Mouse (Mus musculus): ENCODE data around the gene Pxdc1. TPM values are rescaled to one million over a fixed set of nuclear protein-coding genes. Genes with fewer than 3 reads are reported as not detected.

The Pxdc1 gene
- polyA plus RNA-seq, 1 experiment, result not detected

DNA sequence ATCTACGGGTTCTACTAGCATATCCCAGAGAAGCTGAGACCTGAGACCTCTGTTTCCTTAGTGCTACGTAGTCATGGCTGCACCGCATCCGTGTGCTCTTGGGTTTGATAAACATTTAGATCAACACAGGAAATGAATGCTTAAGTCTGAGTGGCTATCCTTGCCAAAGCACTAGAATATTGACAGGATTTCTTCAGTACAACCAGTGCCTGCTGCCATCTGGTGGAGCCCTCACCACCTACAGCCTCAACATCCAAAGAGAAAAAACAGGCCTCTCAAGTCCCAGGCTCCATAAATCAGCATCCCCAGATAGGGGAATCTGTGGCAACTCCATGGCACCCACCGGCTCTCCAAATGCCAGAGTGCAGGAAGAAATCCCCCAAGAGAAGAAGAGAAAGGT lies 17.3 kb downstream of the Pxdc1 start:
- TF ChIP-seq GATA1 (IDR thresholded peaks at IDR 0.05; ENCODE audit: low read length), result no peak

DNA sequence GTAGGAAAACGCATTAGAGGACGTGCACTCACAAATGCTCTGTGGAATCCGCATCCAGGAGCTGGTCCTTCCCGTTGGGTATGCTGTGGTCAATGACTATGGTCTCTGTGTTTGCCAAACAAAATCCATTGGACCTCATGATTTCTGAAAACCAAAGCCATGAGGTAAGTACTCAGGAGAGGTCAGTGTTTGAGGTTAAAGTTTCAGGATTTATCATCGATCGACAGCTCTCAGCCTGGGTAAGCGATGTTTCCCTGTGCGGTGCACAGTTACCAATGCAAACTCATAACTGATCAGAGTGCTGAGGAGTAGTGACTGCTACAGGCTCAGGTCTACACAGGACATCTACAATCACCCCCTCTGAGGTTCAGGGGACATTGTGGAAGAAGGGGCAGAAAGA lies 23.0 kb downstream of the Pxdc1 start:
- TF ChIP-seq GATA1 (IDR thresholded peaks at IDR 0.05; ENCODE audit: low read length), result no peak

DNA sequence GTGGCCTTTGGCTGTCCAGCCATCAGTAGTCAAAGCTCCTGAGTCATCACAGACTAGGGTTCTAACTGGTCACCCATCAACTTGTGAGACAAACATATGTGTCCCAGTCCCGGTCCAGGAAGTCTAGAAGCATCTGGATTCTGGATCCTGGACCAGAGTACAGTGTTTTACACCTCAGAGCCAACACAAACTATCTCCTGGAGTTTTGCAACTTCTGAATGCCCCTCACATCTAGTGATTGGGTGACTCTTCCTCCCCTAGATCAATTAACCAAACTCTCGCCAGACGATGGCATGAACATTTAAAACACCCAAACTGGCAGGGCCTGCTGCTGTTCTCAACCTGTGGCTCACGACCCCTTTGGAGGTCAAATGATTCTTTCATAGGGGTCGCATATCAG lies 23.5 kb downstream of the Pxdc1 start:
- no peak for TF ChIP-seq GATA1 (IDR thresholded peaks at IDR 0.05; ENCODE audit: low read length)

DNA sequence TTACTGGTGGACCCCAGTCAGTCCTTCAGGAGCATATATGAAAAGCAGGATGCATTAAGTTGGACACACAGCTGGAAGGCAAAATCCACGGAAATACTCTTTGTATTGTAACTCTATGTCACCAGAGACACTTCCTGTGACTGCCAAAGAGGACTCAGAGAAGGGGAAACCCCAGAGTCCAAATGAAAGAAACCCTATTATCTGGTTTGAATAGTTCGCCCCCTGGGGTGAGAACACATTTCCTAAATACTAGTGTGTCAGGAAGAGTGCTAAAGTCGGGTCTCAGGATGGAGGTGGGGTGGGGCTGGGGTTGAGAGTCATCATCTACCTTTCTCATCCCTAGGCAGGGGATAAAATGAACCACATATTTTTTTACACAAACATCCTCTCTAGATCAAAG lies 25.8 kb downstream of the Pxdc1 start:
- no peak for TF ChIP-seq GATA1 (IDR thresholded peaks at IDR 0.05; ENCODE audit: low read length)

DNA sequence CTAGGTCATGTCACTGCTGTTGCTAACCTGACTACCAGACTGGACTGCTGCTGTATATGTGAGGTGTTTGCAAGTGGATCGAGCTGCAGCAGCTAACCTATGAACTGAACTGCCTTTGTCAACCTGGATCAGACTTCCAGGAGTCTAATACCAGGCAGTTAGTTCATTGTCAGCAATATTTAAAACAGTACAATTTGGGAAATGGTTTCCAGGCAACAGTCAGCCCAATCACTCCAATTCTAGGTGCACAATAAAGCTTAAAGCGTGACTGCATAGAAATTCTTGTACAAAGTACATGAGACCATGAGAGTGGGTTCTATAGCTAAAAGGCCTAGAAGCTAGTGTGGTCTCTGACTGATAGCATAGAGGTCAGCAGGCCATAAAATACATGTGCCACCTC lies 28.9 kb downstream of the Pxdc1 start:
- TF ChIP-seq GATA1 (IDR thresholded peaks at IDR 0.05; ENCODE audit: low read length), result no peak

DNA sequence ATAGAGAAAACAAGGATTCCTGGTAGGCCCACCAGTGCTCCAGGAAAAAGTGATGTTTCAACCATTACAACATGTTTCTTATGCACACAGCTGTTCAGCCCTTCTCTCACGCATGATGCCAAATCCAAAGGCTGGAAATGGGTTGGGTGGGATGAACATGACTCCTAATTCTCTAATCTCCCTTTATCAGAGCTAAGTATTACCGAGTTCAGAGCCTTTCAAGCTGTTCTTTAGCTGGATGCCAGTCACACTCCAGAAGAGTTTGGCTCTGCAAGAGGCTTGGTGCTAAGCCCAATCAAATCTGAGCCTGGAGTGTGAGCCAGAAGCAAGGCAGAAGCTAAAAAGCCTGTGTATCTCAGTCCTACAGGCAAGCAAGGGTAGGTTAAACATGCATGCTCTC lies 40.9 kb downstream of the Pxdc1 start:
- TF ChIP-seq GATA1 (IDR thresholded peaks at IDR 0.05; ENCODE audit: low read length), result no peak

DNA sequence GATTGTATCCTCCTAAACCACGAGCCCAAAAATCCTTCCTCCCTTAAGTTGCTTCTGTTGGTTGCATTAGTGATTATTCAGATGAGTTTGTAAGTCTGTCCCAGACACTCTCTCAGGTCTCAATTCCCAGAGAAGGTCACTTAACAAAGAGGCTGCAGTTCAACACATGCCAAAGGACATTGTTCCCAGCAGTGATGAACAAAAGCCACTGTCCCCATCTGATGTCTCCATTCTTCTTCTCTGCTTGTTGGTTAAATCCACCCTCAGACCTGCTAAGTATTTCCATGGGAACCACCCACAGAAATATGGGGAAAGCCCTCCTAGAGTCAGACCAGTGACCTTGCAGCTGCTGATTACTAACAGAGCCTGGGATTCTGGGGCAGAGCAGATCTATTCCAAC lies 43.6 kb downstream of the Pxdc1 start:
- TF ChIP-seq GATA1 (IDR thresholded peaks at IDR 0.05; ENCODE audit: low read length), result no peak

DNA sequence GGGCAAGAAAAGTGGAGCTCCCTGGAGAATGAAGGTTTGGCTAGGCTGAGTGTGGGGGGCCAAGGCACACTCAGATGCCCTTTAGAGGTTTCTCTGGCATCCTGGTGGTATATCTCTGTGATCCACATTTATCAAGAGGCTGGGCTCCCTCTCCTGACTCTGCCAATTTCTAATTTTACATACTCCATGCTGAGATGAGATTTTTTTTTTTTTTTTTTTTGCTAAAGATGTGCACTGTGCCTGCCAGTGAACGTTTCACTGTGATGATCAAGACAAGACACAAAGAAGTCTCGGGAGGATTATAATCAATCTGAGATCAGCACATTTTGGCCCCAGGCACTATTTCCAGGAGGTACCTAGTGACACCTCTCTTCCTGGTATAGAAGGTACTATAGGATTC lies 46.2 kb downstream of the Pxdc1 start:
- TF ChIP-seq GATA1 (IDR thresholded peaks at IDR 0.05; ENCODE audit: low read length), result no peak

DNA sequence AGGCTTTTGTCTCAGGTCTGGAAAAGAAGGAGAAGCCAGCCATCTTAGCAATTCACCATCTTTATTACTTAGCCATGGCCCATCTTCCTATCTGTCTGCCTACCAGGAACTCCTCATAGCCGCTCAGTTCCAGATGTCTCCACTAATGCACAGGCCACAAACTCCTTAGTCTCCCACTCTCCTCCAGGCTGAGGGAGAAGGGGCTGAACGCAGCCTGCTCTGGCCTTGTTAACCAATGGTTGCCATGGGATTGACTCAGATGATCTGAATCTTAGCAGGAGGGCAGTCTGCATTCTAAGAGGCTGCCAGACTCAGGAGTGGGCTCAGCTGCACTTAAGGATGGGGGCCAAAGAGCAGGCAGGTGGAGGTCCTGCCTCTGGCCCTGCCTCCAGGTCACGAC lies 47.4 kb downstream of the Pxdc1 start:
- no peak for TF ChIP-seq GATA1 (IDR thresholded peaks at IDR 0.05; ENCODE audit: low read length)

DNA sequence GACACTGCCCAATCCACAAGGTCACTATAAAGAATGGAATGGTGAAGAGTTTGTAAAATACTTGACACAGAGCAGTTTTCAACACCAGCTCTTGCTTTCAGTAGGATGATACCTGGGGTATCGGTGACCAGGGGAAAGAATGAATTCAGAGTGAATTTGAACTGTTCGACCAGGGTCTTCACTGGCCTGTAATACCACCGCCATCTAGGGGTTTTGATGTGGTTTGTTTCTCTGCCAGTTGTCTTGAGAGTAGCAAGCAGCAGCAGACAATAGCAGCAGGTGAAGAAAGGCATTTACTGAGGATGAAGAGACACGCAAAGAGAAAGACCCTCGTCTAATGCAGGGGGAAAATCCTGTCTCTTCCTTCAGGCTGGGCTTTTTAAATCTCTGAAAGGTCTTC lies 48.1 kb downstream of the Pxdc1 start:
- TF ChIP-seq GATA1 (IDR thresholded peaks at IDR 0.05; ENCODE audit: low read length), result no peak

DNA sequence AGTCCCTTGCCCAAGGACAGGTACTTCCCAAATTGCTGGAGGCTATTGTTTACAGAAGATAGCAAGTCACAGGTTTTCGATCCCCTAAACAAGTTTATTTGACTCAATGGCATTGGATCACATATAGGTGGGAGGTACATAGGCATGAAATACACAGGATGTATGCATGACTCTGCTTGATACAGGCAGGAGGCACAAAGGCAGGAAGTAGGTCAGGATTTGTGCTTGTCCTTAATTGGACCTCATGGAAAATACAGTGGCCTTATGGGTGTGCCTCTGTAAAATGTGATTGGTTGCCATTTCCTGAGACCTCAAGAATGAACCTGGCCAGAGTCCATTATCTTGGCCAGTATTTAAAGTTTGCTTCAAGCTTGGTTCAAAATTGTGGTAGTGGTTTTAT lies 48.9 kb downstream of the Pxdc1 start:
- no peak for TF ChIP-seq GATA1 (IDR thresholded peaks at IDR 0.05; ENCODE audit: low read length)

DNA sequence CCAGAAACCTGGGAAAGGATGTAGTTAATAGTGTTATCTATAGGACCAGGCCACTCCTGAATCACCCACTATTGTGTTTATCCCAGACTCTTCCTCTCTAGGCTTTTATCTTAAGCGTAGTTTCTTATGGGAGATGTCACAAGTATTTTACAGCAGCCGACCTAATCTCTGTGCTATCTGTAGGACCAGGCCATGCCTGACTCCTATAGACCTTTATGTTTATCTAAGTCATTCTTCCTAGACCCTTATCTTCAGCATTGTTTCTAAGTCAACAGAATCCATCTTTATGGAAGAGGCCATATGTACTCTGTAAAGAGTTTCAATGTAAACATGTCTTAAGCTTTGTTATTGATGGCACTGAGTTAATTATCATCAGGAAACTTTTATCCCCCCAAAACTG lies 50.5 kb downstream of the Pxdc1 start:
- TF ChIP-seq GATA1 (IDR thresholded peaks at IDR 0.05; ENCODE audit: low read length), result no peak

DNA sequence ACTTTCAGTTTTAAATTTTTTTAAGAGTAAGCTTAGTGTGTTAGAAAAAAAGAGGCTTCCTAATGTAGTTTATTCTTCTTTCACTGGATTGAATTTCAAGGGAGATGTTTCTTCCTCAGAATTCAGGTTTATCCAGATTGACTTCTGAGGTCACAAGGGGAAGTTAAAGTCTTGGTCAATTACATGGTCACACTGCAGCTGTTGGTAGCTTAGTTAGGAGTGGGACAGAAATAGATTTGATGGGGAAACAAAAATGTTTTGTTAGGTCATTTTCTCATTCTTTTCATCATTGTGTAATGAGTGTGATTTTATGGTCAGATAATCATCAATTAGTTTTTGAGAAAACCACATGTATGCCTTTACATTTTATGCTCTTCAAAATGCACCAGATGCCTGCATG lies 56.5 kb downstream of the Pxdc1 start:
- TF ChIP-seq GATA1 (IDR thresholded peaks at IDR 0.05; ENCODE audit: low read length), result no peak

Other genes with a start within 250 kb of the Pxdc1 start
- gene Fam50b, start 81.4 kb upstream of the Pxdc1 start, polyA plus RNA-seq (2012), result 0.12 and 0.18 TPM in 2 replicates
- gene Prpf4b, start 221.8 kb upstream of the Pxdc1 start, polyA plus RNA-seq (2012), result 22.7 and 37.2 TPM in 2 replicates